Mouse (Mus musculus) layer of hippocampus, postnatal 25 days (tissue): ENCODE results near the gene Myo7a. TPM values are rescaled to one million over a fixed set of nuclear protein-coding genes. Genes with fewer than 3 reads are reported as not detected.

Experiments used
- total RNA-seq, 2 experiments: library from RNA; stranded (reverse); gene quantifications; 2 replicates each; pipeline ENCODE4 v1.2.3; 2021

Myo7a gene
- total RNA-seq, 2 experiments from 2014 or later, result 8.6 to 12.1 TPM

Other genes starting within 250 kb of the Myo7a start
- gene Gdpd4, start 199.6 kb downstream of the Myo7a start, total RNA-seq, result not detected
- 1 to 10 TPM; 1.0 to 1.4 TPM for gene Omp, start 26.0 kb upstream of the Myo7a start, total RNA-seq
- gene Capn5, start 58.8 kb upstream of the Myo7a start, total RNA-seq, result 10 to 100 TPM; 45.4 to 50.8 TPM
- not detected for gene B3gnt6, start 80.0 kb upstream of the Myo7a start, total RNA-seq
- 10 to 100 TPM; 17.9 to 20.8 TPM for gene Acer3, start 201.7 kb upstream of the Myo7a start, total RNA-seq
- gene Tsku, start 241.8 kb upstream of the Myo7a start, total RNA-seq, result 1 to 10 TPM; 2.3 to 2.6 TPM